Comparison of ENCODE assay signal across 8 mouse cellular contexts in genomic region chr15:26469901-26470383, GRCm38 (mm10).
DNase-seq lines count a peak whose midpoint lies in the region; ATAC-seq and TF ChIP-seq lines count a peak whose summit lies in the region.
"Had no signal": no experiment of that assay in that cellular context is flagged by ENCODE, and none has a peak within 500 bp of the region (broad histone marks: within the 10 kb centered on the region; RNA-seq: fewer than 3 reads in every experiment).

No protein-coding gene starts in this region.

- H3K9me3 ChIP-seq in E14TG2a.4 (ENCODE audit: low read length), result no peaks in the 10 kb centered on the region
- no peaks in the 10 kb centered on the region for H3K9me3 ChIP-seq in embryonic facial prominence, embryonic 11.5 days (replicated peaks; ENCODE audit: control insufficient read depth, low read length)
- no peaks in the 10 kb centered on the region for H3K9me3 ChIP-seq in hindbrain, embryonic 14.5 days (ENCODE audit: control insufficient read depth, low read length)
- H3K9me3 ChIP-seq in stomach, embryonic 16.5 days (replicated peaks; ENCODE audit: control insufficient read depth, low read length), result no peaks in the 10 kb centered on the region

- no peaks in the 10 kb centered on the region for H3K4me1 ChIP-seq in E14TG2a.4 (replicated peaks; ENCODE audit: low read depth, low read length)
- no peaks in the 10 kb centered on the region for H3K4me1 ChIP-seq in embryonic facial prominence, embryonic 11.5 days (ENCODE audit: control insufficient read depth, insufficient read depth, low read length)
- 0 out of 2 replicates have a peak, but pooled peaks cover 4% of the 10 kb centered on the region for H3K4me1 ChIP-seq in hindbrain, embryonic 14.5 days (replicated peaks; ENCODE audit: control insufficient read depth, insufficient read depth, low read length)
- no peaks in the 10 kb centered on the region for H3K4me1 ChIP-seq in stomach, embryonic 16.5 days (ENCODE audit: control insufficient read depth, insufficient read depth, low read length)

- no peak overlapping the region for H3K27ac ChIP-seq in embryonic facial prominence, embryonic 11.5 days (replicated peaks; ENCODE audit: low read depth, low read length)
- H3K27ac ChIP-seq in hindbrain, embryonic 14.5 days, result no peak overlapping the region
- H3K27ac ChIP-seq in stomach, embryonic 16.5 days (ENCODE audit: low read length), result no peak overlapping the region

- 6% methylated on average over 8 of the region's 8 CpGs for WGBS in embryonic facial prominence, embryonic 11.5 days
- WGBS in hindbrain, embryonic 14.5 days, result 11% methylated on average over 8 of the region's 8 CpGs
- WGBS in stomach, embryonic 16.5 days, result 8% methylated on average over 8 of the region's 8 CpGs

- no peaks in the 10 kb centered on the region for H3K27me3 ChIP-seq in E14TG2a.4 (ENCODE audit: insufficient read depth, low read length)
- no peaks in the 10 kb centered on the region for H3K27me3 ChIP-seq in embryonic facial prominence, embryonic 11.5 days (ENCODE audit: control insufficient read depth, insufficient read depth, low read length)
- no peaks in the 10 kb centered on the region for H3K27me3 ChIP-seq in hindbrain, embryonic 14.5 days (ENCODE audit: control insufficient read depth, insufficient read depth, low read length)
- H3K27me3 ChIP-seq in stomach, embryonic 16.5 days (ENCODE audit: control insufficient read depth, insufficient read depth, low read length), result no peaks in the 10 kb centered on the region

- peak; percentile 75 for DNase-seq in ZHBTc4 (ENCODE audit: low read depth, low spot score)
- peak; percentile 84 for DNase-seq in embryonic facial prominence, embryonic 11.5 days (ENCODE audit: low spot score)
- peak; percentile 85 for DNase-seq in hindbrain, embryonic 14.5 days (ENCODE audit: low spot score)
- DNase-seq in layer of hippocampus, postnatal 14 days (ENCODE audit: low spot score in 2 of 2), result peak; percentile 4 to 78

- H3K9ac ChIP-seq in embryonic facial prominence, embryonic 11.5 days (replicated peaks; ENCODE audit: low read length), result no peak overlapping the region
- H3K9ac ChIP-seq in hindbrain, embryonic 14.5 days, result no peak overlapping the region
- H3K9ac ChIP-seq in stomach, embryonic 16.5 days (ENCODE audit: low read length), result no peak overlapping the region

- ATAC-seq in embryonic facial prominence, embryonic 11.5 days (replicated peaks; ENCODE audit: insufficient number of reproducible peaks, low FRiP score, low TSS enrichment, low read depth), result no peak
- ATAC-seq in hindbrain, embryonic 14.5 days (ENCODE audit: low FRiP score), result peak; percentile 75
- ATAC-seq in megakaryocyte progenitor cell, adult 5-6 weeks (replicated peaks; ENCODE audit: poor library complexity), result peak; percentile 82
- peak; percentile 50; the same call in 1 of the 2 replicates for ATAC-seq in stomach, embryonic 16.5 days (ENCODE audit: insufficient read depth, low FRiP score)

- no peaks in the 10 kb centered on the region for H3K36me3 ChIP-seq in E14TG2a.4 (ENCODE audit: insufficient read depth, low read length)
- H3K36me3 ChIP-seq in embryonic facial prominence, embryonic 11.5 days (replicated peaks; ENCODE audit: control insufficient read depth, insufficient read depth, low read depth, low read length), result no peaks in the 10 kb centered on the region
- H3K36me3 ChIP-seq in hindbrain, embryonic 14.5 days (replicated peaks; ENCODE audit: control insufficient read depth, insufficient read depth), result no peaks in the 10 kb centered on the region
- H3K36me3 ChIP-seq in stomach, embryonic 16.5 days (ENCODE audit: control insufficient read depth, insufficient read depth, low read length), result no peaks in the 10 kb centered on the region

- H3K4me2 ChIP-seq in embryonic facial prominence, embryonic 11.5 days (ENCODE audit: low read depth, low read length), result no peak overlapping the region
- no peak overlapping the region for H3K4me2 ChIP-seq in hindbrain, embryonic 14.5 days (replicated peaks)
- H3K4me2 ChIP-seq in stomach, embryonic 16.5 days (ENCODE audit: low read depth, low read length), result no peak overlapping the region

- H3K4me3 ChIP-seq in E14TG2a.4 (replicated peaks; ENCODE audit: low read length), result no peak overlapping the region
- no peak overlapping the region for H3K4me3 ChIP-seq in embryonic facial prominence, embryonic 11.5 days (ENCODE audit: low read depth, low read length)
- no peak overlapping the region for H3K4me3 ChIP-seq in hindbrain, embryonic 14.5 days (replicated peaks; ENCODE audit: low read length)
- H3K4me3 ChIP-seq in stomach, embryonic 16.5 days (replicated peaks; ENCODE audit: low read length), result no peak overlapping the region
- H3K4me3 ChIP-seq: erythroblast, embryonic 14.5 days had no signal

- peak; percentile 40 for TF ChIP-seq CTCF in E14TG2a.4 (conservative IDR thresholded peaks at IDR 0.05; ENCODE audit: low read length)
